Comparison of ENCODE assay signal across 22 mouse cellular contexts in genomic region chr5:105569168-105569567, GRCm38 (mm10). TPM values are rescaled to one million over a fixed set of nuclear protein-coding genes. Genes with fewer than 3 reads are reported as not detected.
A peak's percentile ranks its signal among the peaks of the same experiment; 100 is the strongest.
DNase-seq lines count a peak whose midpoint lies in the region; ATAC-seq and TF ChIP-seq lines count a peak whose summit lies in the region.
"Had no signal": no experiment of that assay in that cellular context is flagged by ENCODE, and none has a peak within 500 bp of the region (broad histone marks: within the 10 kb centered on the region; RNA-seq: fewer than 3 reads in every experiment).

No protein-coding gene starts in this region.

- H3K9me3 ChIP-seq in embryonic facial prominence, embryonic 14.5 days (ENCODE audit: control insufficient read depth, low read length), result no peaks in the 10 kb centered on the region
- H3K9me3 ChIP-seq in embryonic facial prominence, embryonic 10.5 days, result no peaks in the 10 kb centered on the region
- no peaks in the 10 kb centered on the region for H3K9me3 ChIP-seq in liver, embryonic 15.5 days (replicated peaks)
- H3K9me3 ChIP-seq in liver, postnatal 0 days (ENCODE audit: low read length), result no peaks in the 10 kb centered on the region
- H3K9me3 ChIP-seq: embryonic facial prominence, embryonic 15.5 days; forebrain, embryonic 12.5 days; forebrain, embryonic 15.5 days; G1E; hindbrain, embryonic 12.5 days; hindbrain, embryonic 15.5 days had no signal

- no peak overlapping the region for H3K4me2 ChIP-seq in embryonic facial prominence, embryonic 14.5 days (ENCODE audit: low read depth, low read length)
- no peak overlapping the region for H3K4me2 ChIP-seq in liver, embryonic 15.5 days
- no peak overlapping the region for H3K4me2 ChIP-seq in liver, postnatal 0 days (ENCODE audit: low read depth, low read length)
- H3K4me2 ChIP-seq: embryonic facial prominence, embryonic 15.5 days; forebrain, embryonic 12.5 days; forebrain, embryonic 15.5 days; heart, embryonic 11.5 days; hindbrain, embryonic 12.5 days; hindbrain, embryonic 15.5 days had no signal

- no peaks in the 10 kb centered on the region for H3K27me3 ChIP-seq in embryonic facial prominence, embryonic 14.5 days (replicated peaks; ENCODE audit: control insufficient read depth, insufficient read depth, low read length)
- H3K27me3 ChIP-seq in embryonic facial prominence, embryonic 10.5 days (replicated peaks; ENCODE audit: low read depth, poor library complexity, severe bottlenecking), result no peaks in the 10 kb centered on the region
- no peaks in the 10 kb centered on the region for H3K27me3 ChIP-seq in liver, embryonic 15.5 days
- H3K27me3 ChIP-seq in liver, postnatal 0 days (ENCODE audit: insufficient read depth, low read length), result no peaks in the 10 kb centered on the region
- H3K27me3 ChIP-seq: embryonic facial prominence, embryonic 15.5 days; forebrain, embryonic 12.5 days; forebrain, embryonic 15.5 days; hindbrain, embryonic 12.5 days; hindbrain, embryonic 15.5 days had no signal

- TF ChIP-seq EP300 in liver, postnatal 0 days (IDR thresholded peaks at IDR 0.05; ENCODE audit: low read depth), result no peak

- ATAC-seq in embryonic facial prominence, embryonic 14.5 days (ENCODE audit: low read depth), result no peak
- ATAC-seq in liver, embryonic 15.5 days (ENCODE audit: insufficient read depth), result no peak
- ATAC-seq in liver, postnatal 0 days, result no peak
- ATAC-seq: forebrain, embryonic 15.5 days had no signal

- no peak overlapping the region for H3K27ac ChIP-seq in embryonic facial prominence, embryonic 14.5 days (replicated peaks; ENCODE audit: low read depth, low read length)
- no peak overlapping the region for H3K27ac ChIP-seq in embryonic facial prominence, embryonic 10.5 days (replicated peaks)
- H3K27ac ChIP-seq in liver, embryonic 15.5 days (replicated peaks), result 0 out of 2 replicates have a peak overlapping the region, but pooled peaks have one; percentile 17
- H3K27ac ChIP-seq in liver, postnatal 0 days (ENCODE audit: low read depth), result no peak overlapping the region
- peak overlapping the region; percentile 48; the same call in 1 of the 2 replicates for H3K27ac ChIP-seq in brown adipose tissue, adult 24 weeks (replicated peaks; ENCODE audit: low read depth, low read length)
- H3K27ac ChIP-seq: embryonic facial prominence, embryonic 15.5 days; forebrain, embryonic 12.5 days; forebrain, embryonic 15.5 days; hindbrain, embryonic 12.5 days; hindbrain, embryonic 15.5 days had no signal

- H3K36me3 ChIP-seq in embryonic facial prominence, embryonic 14.5 days (ENCODE audit: control insufficient read depth, insufficient read depth, low read length), result no peaks in the 10 kb centered on the region
- no peaks in the 10 kb centered on the region for H3K36me3 ChIP-seq in embryonic facial prominence, embryonic 10.5 days (replicated peaks)
- H3K36me3 ChIP-seq in liver, embryonic 15.5 days (replicated peaks), result no peaks in the 10 kb centered on the region; the same call in 1 of the 2 replicates
- H3K36me3 ChIP-seq in liver, postnatal 0 days (replicated peaks; ENCODE audit: insufficient read depth, low read length), result no peaks in the 10 kb centered on the region
- H3K36me3 ChIP-seq: embryonic facial prominence, embryonic 15.5 days; forebrain, embryonic 12.5 days; forebrain, embryonic 15.5 days; hindbrain, embryonic 12.5 days; hindbrain, embryonic 15.5 days had no signal

- no peak overlapping the region for H3K4me3 ChIP-seq in embryonic facial prominence, embryonic 14.5 days (ENCODE audit: low read depth, low read length)
- H3K4me3 ChIP-seq in embryonic facial prominence, embryonic 10.5 days, result no peak overlapping the region
- H3K4me3 ChIP-seq in liver, embryonic 15.5 days (replicated peaks), result no peak overlapping the region
- H3K4me3 ChIP-seq in liver, postnatal 0 days (ENCODE audit: low read depth, low read length), result no peak overlapping the region
- H3K4me3 ChIP-seq in brown adipose tissue, adult 24 weeks (ENCODE audit: insufficient read depth, low read depth, low read length), result no peak overlapping the region
- H3K4me3 ChIP-seq: embryonic facial prominence, embryonic 15.5 days; erythroblast, embryonic 14.5 days; forebrain, embryonic 12.5 days; forebrain, embryonic 15.5 days; hindbrain, embryonic 12.5 days; hindbrain, embryonic 15.5 days had no signal

- no peak for TF ChIP-seq CTCF in liver, postnatal 0 days (IDR thresholded peaks at IDR 0.05; ENCODE audit: low read depth)

- peak; percentile 23 for DNase-seq in embryonic facial prominence, embryonic 14.5 days (ENCODE audit: low spot score)
- DNase-seq in embryonic facial prominence, embryonic 10.5 days (ENCODE audit: low spot score), result no peak
- no peak for DNase-seq in liver, postnatal 0 days
- no peak for DNase-seq in kidney, adult 18-20 months
- DNase-seq: adrenal gland, adult 2 months; adrenal gland, postnatal 14 days; cerebellum, adult 11-12 months; cerebellum, adult 8-10 months; cerebellum, postnatal 10 days; cerebellum, postnatal 36 days; embryo, embryonic 11 days; gastrocnemius, postnatal 25 days had no signal

- H3K4me1 ChIP-seq in embryonic facial prominence, embryonic 14.5 days (ENCODE audit: control insufficient read depth, insufficient read depth, low read length), result no peaks in the 10 kb centered on the region
- no peaks in the 10 kb centered on the region for H3K4me1 ChIP-seq in embryonic facial prominence, embryonic 10.5 days
- peaks cover 62% of the 10 kb centered on the region for H3K4me1 ChIP-seq in liver, embryonic 15.5 days (replicated peaks)
- H3K4me1 ChIP-seq in liver, postnatal 0 days (ENCODE audit: insufficient read depth), result peaks cover 22% of the 10 kb centered on the region
- peaks cover 14% of the 10 kb centered on the region for H3K4me1 ChIP-seq in brown adipose tissue, adult 24 weeks (ENCODE audit: control insufficient read depth, insufficient read depth, insufficient read length, low read length)
- H3K4me1 ChIP-seq: embryonic facial prominence, embryonic 15.5 days; hindbrain, embryonic 12.5 days had no signal

- WGBS in embryonic facial prominence, embryonic 14.5 days, result 82% methylated on average over 2 of the region's 2 CpGs
- 93% methylated on average over 2 of the region's 2 CpGs for WGBS in embryonic facial prominence, embryonic 10.5 days
- WGBS in liver, embryonic 15.5 days (ENCODE audit: insufficient replicate concordance), result 73% methylated on average over 2 of the region's 2 CpGs
- WGBS in liver, postnatal 0 days (ENCODE audit: insufficient replicate concordance), result 84% methylated on average over 2 of the region's 2 CpGs

- no peak overlapping the region for H3K9ac ChIP-seq in embryonic facial prominence, embryonic 14.5 days (ENCODE audit: low read depth, low read length)
- H3K9ac ChIP-seq in liver, embryonic 15.5 days, result no peak overlapping the region
- no peak overlapping the region for H3K9ac ChIP-seq in liver, postnatal 0 days (replicated peaks)
- H3K9ac ChIP-seq: embryonic facial prominence, embryonic 15.5 days; forebrain, embryonic 12.5 days; forebrain, embryonic 15.5 days; hindbrain, embryonic 12.5 days; hindbrain, embryonic 15.5 days had no signal

RNA-seq across cellular contexts. Expression of gene Lrrc8c, which starts 50.0 kb away (rescaled TPM):
- polyA plus RNA-seq in embryonic facial prominence, embryonic 14.5 days (2014; fragmentation: Nextera tagmentation; extraction: Ambion mirVana), result 14.7 and 23.8 TPM in 2 replicates
- polyA plus RNA-seq in embryonic facial prominence, embryonic 10.5 days (2016; fragmentation: Nextera tagmentation; extraction: Ambion mirVana), result 10.8 and 12.6 TPM in 2 replicates
- 15.2 and 15.5 TPM in 2 replicates for polyA plus RNA-seq in liver, embryonic 15.5 days (2015; fragmentation: Nextera tagmentation; extraction: Ambion mirVana)
- 8.3 and 9.8 TPM in 2 replicates for polyA plus RNA-seq in liver, postnatal 0 days (2015; fragmentation: Nextera tagmentation; extraction: Ambion mirVana)
- polyA plus RNA-seq in brown adipose tissue, adult 24 weeks (2012; ENCODE audit: insufficient read depth, insufficient read length, missing spikeins), result 3.0 and 3.7 TPM in 2 replicates

Comparison
In these comparisons a context has a peak if more than half of its experiments do, and no peak if none do; other contexts are left out.
1. H3K27ac ChIP-seq: peak in liver, embryonic 15.5 days (single experiment) and brown adipose tissue, adult 24 weeks (single experiment); none in embryonic facial prominence, embryonic 14.5 days (single experiment), embryonic facial prominence, embryonic 10.5 days (single experiment) and liver, postnatal 0 days (single experiment).